Mouse (Mus musculus) CH12.LX (cell line): ENCODE measurements at regions not wholly inside any gene's neighbourhood (a gene's known extent, or its start where the extent isn't known, plus 50 kb on each side); places are given as distances from the start of the nearest gene placed in this dataset.

Experiments used
- DNase-seq: peaks from one replicate; pipeline ENCODE4 v3.0.0-alpha.2; 2013; ENCODE audit errors: extremely low read depth
- H3K27ac ChIP-seq: 2 replicates; pipeline ENCODE4 v1.5.1; 2012; ENCODE audit warnings: low read depth, mild to moderate bottlenecking, control low read depth, moderate library complexity; ENCODE audit not compliant: insufficient read depth
- H3K27me3 ChIP-seq: replicated peaks from 2 replicates; pipeline ENCODE3; 2012; ENCODE audit warnings: inconsistent platforms
- H3K36me3 ChIP-seq, 2 experiments: replicated peaks in 1 of 2; 2 replicates each; pipeline versions ENCODE3 to v1.6.1; 2012; ENCODE audit warnings: inconsistent platforms in 1 of 2, low read length in 1 of 2, mild to moderate bottlenecking in 1 of 2, mixed read lengths in 1 of 2, moderate library complexity in 1 of 2; ENCODE audit not compliant: control insufficient read depth in 1 of 2, insufficient read depth in 1 of 2
- H3K4me1 ChIP-seq, 2 experiments: 2 replicates each; pipeline ENCODE4 v1.6.1; 2012; ENCODE audit warnings: inconsistent platforms in 1 of 2, moderate library complexity in 1 of 2; ENCODE audit not compliant: insufficient read depth in 2 of 2, control insufficient read depth in 1 of 2
- H3K4me2 ChIP-seq: 2 replicates; pipeline ENCODE4 v1.6.1; 2012; ENCODE audit warnings: low read depth, mild to moderate bottlenecking, control low read depth; ENCODE audit not compliant: poor library complexity, insufficient read depth, severe bottlenecking
- H3K4me3 ChIP-seq, 3 experiments: fragments of 150-350 bp in 1 of 3; sonication (generic) in 1 of 3; replicated peaks in 1 of 3; 2 replicates each; pipeline versions ENCODE3 to v1.5.1; 2011 to 2012; ENCODE audit warnings: low read depth in 2 of 3, low read length in 2 of 3, mild to moderate bottlenecking in 2 of 3, moderate library complexity in 2 of 3, control low read depth in 1 of 3, improper control_type of control experiment in 1 of 3, inconsistent platforms in 1 of 3, mixed read lengths in 1 of 3; ENCODE audit not compliant: poor library complexity in 1 of 3
- H3K79me2 ChIP-seq: replicated peaks from 2 replicates; pipeline ENCODE4 v1.6.1; 2012; ENCODE audit warnings: mild to moderate bottlenecking, moderate library complexity; ENCODE audit not compliant: control insufficient read depth, poor library complexity, insufficient read depth, severe bottlenecking; ENCODE audit errors: extremely low read depth
- H3K9ac ChIP-seq: 2 replicates; pipeline ENCODE4 v1.6.1; 2012; ENCODE audit warnings: low read depth, mild to moderate bottlenecking, control low read depth, moderate library complexity; ENCODE audit not compliant: insufficient read depth
- H3K9me3 ChIP-seq: replicated peaks from 2 replicates; pipeline ENCODE3; 2012; ENCODE audit warnings: low read length, inconsistent platforms, mixed read lengths
- CHD1 ChIP-seq: IDR thresholded peaks from 2 replicates; pipeline ENCODE4 v1.6.1; 2012; ENCODE audit warnings: low read depth, low read length, improper control_type of control experiment, inconsistent platforms
- CTCF ChIP-seq, 2 experiments: IDR thresholded peaks in 1 of 2; conservative IDR thresholded peaks in 1 of 2; 2 replicates each; pipeline ENCODE4 v1.5.1; 2011 to 2012; ENCODE audit warnings: low read depth in 2 of 2, low read length in 2 of 2, improper control_type of control experiment in 1 of 2, inconsistent platforms in 1 of 2, mild to moderate bottlenecking in 1 of 2, moderate library complexity in 1 of 2
- ELF1 ChIP-seq: IDR thresholded peaks from 2 replicates; pipeline ENCODE4 v1.6.1; 2014; ENCODE audit warnings: low read depth, mild to moderate bottlenecking, inconsistent platforms, low read length, improper control_type of control experiment
- ETS1 ChIP-seq: conservative IDR thresholded peaks from 2 replicates; pipeline ENCODE4 v1.6.1; 2012; ENCODE audit warnings: low read depth, mild to moderate bottlenecking, inconsistent platforms, low read length, improper control_type of control experiment, moderate library complexity
- GABPA ChIP-seq: IDR thresholded peaks from 2 replicates; pipeline ENCODE4 v1.6.1; 2012; ENCODE audit warnings: low read depth, low read length, improper control_type of control experiment, inconsistent platforms; ENCODE audit not compliant: insufficient replicate concordance
- IRF4 ChIP-seq: IDR thresholded peaks from 2 replicates; pipeline ENCODE4 v1.6.1; 2014; ENCODE audit warnings: low read depth, mild to moderate bottlenecking, inconsistent platforms, low read length, improper control_type of control experiment
- JUN ChIP-seq: IDR thresholded peaks from 2 replicates; pipeline ENCODE4 v1.6.1; 2011; ENCODE audit warnings: low read depth, mild to moderate bottlenecking, low read length, improper control_type of control experiment, moderate library complexity; ENCODE audit not compliant: insufficient read depth
- KAT2A ChIP-seq: IDR thresholded peaks from 2 replicates; pipeline ENCODE4 v1.6.1; 2012; ENCODE audit warnings: low read length, improper control_type of control experiment, inconsistent platforms; ENCODE audit not compliant: insufficient replicate concordance
- MAFK ChIP-seq: IDR thresholded peaks from 2 replicates; pipeline ENCODE4 v1.6.1; 2011; ENCODE audit warnings: low read length, improper control_type of control experiment; ENCODE audit not compliant: insufficient replicate concordance
- MAX ChIP-seq: IDR thresholded peaks from 2 replicates; pipeline ENCODE4 v1.6.1; 2011; ENCODE audit warnings: low read length, improper control_type of control experiment
- MXI1 ChIP-seq: IDR thresholded peaks from 2 replicates; pipeline ENCODE4 v1.6.1; 2011; ENCODE audit warnings: mild to moderate bottlenecking, low read depth, low read length, improper control_type of control experiment
- MYC ChIP-seq: IDR thresholded peaks from 2 replicates; pipeline ENCODE4 v1.6.1; 2011; ENCODE audit warnings: low read depth, mild to moderate bottlenecking, improper control_type of control experiment, low read length
- NRF1 ChIP-seq: IDR thresholded peaks from 2 replicates; pipeline ENCODE4 v1.6.1; 2014; ENCODE audit warnings: low read depth, mild to moderate bottlenecking, inconsistent platforms, low read length, improper control_type of control experiment, moderate library complexity
- POLR2A ChIP-seq: IDR thresholded peaks from 2 replicates; pipeline ENCODE4 v1.6.1; 2011; ENCODE audit warnings: low read depth, mild to moderate bottlenecking, improper control_type of control experiment, low read length
- RAD21 ChIP-seq: IDR thresholded peaks from 2 replicates; pipeline ENCODE4 v1.6.1; 2011; ENCODE audit warnings: low read depth, mild to moderate bottlenecking, low read length, improper control_type of control experiment, moderate library complexity
- RCOR1 ChIP-seq: conservative IDR thresholded peaks from 2 replicates; pipeline ENCODE4 v1.6.1; 2012; ENCODE audit warnings: low read depth, mild to moderate bottlenecking, inconsistent platforms, low read length, improper control_type of control experiment
- SMC3 ChIP-seq: IDR thresholded peaks from 2 replicates; pipeline ENCODE4 v1.6.1; 2011; ENCODE audit warnings: low read depth, low read length, improper control_type of control experiment
- TBP ChIP-seq: conservative IDR thresholded peaks from 2 replicates; pipeline ENCODE4 v1.6.1; 2011; ENCODE audit warnings: low read depth, low read length, improper control_type of control experiment
- TCF12 ChIP-seq: IDR thresholded peaks from 2 replicates; pipeline ENCODE4 v1.6.1; 2014; ENCODE audit warnings: low read depth, mild to moderate bottlenecking, inconsistent platforms, low read length, improper control_type of control experiment
- USF2 ChIP-seq: conservative IDR thresholded peaks from 2 replicates; pipeline ENCODE4 v1.6.1; 2011; ENCODE audit warnings: low read depth, low read length, improper control_type of control experiment
- ZKSCAN1 ChIP-seq: IDR thresholded peaks from 2 replicates; pipeline ENCODE4 v1.6.1; 2012; ENCODE audit warnings: low read depth, inconsistent platforms, low read length, improper control_type of control experiment, borderline replicate concordance
- ZMIZ1 ChIP-seq: IDR thresholded peaks from 2 replicates; pipeline ENCODE4 v1.6.1; 2012; ENCODE audit warnings: low read depth, mild to moderate bottlenecking, inconsistent platforms, low read length, improper control_type of control experiment
- ZNF384 ChIP-seq: IDR thresholded peaks from 2 replicates; pipeline ENCODE4 v1.6.1; 2012; ENCODE audit warnings: low read depth, low read length, improper control_type of control experiment, inconsistent platforms
- dilution Hi-C: fragments of 300-500 bp; cut with MboI; formaldehyde crosslinking; loops from 2 replicates; pipeline ENCODE4 v1.14.3; 2020; ENCODE audit warnings: low sequenced_read_pairs; ENCODE audit not compliant: extremely low pct_unique_long_range_greater_than_20kb, extremely low pct_ligation_motif_present
- in situ Hi-C: fragments of 300-500 bp; cut with MboI; formaldehyde crosslinking; loops from 3 replicates; pipeline ENCODE4 v1.14.3; 2019; ENCODE audit warnings: low sequenced_read_pairs, low pct_ligation_motif_present, low pct_unique_long_range_greater_than_20kb, mixed read lengths

DNA sequence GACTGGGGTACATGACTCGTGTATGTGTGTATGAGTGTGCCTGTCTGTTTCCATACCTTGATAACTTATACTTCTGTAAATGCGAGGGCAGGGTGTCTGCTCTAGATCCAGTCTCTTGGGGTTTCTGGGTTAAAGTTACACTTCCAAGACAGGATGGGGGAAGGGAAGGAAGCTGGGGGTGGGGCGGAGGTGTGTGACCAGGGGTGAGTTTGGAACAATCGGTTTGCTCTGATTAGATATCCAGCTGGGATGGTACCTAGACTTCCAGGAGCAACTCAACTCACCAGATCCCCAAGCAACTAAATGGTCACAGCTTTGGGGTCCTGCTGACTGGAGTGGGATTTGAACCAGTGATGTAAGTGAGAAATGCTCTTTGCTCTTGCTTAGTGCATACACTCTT, 551.6 kb downstream of the Bcl11a start:
- Histone ChIP-seq H3K27ac (no peak overlapping the region), H3K9ac (no peak overlapping the region), H3K9me3 (no peaks in the 10 kb centered on the region), H3K4me1 (no peaks in the 10 kb centered on the region), H3K27me3 (no peaks in the 10 kb centered on the region), H3K4me3 (no peak overlapping the region), H3K36me3 (no peaks in the 10 kb centered on the region), H3K4me2 (no peak overlapping the region), H3K79me2 (no peaks in the 10 kb centered on the region)
- TF ChIP-seq ZMIZ1 (no peak), CHD1 (no peak), ETS1 (no peak), SMC3 (no peak), ZNF384 (no peak), JUN (no peak), MXI1 (no peak), USF2 (no peak), CTCF (conservative IDR thresholded peaks at IDR 0.05 in 1 of 2, IDR thresholded peaks at IDR 0.05 in 1 of 2; ENCODE audit: low read depth in 2 of 2, low read length in 2 of 2) (no peak), NRF1 (no peak), MAX (no peak)
- no peak for DNase-seq
- dilution Hi-C loops, result no loop called here
- in situ Hi-C loops, result no loop called here

DNA sequence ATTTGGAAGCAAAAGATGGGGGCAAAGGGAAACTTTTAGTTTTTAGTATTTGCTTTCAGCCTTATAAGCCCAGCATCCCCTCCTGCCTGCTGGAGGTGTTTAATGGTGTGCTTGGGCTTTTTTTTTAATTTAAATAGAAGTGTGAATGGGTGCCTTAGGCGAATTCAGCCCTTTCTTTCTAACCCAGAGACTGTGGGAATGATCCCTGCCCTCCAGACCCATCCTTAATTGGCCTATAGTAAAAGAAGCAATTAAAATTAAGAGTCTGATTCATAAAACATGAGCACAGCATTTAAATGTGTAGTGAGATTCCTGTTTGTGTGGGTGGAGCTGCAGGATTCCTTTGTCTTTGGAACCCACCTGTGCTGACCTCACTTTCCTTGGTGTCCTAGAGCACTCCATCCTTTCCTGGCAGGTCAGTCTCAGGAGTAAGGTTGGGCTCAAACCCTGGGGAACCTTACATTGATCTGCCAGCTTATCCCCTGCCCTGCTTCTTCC, 552.6 kb downstream of the Bcl11a start:
- no peak overlapping the region for H3K4me2 ChIP-seq
- H3K27me3 ChIP-seq, result no peaks in the 10 kb centered on the region
- H3K36me3 ChIP-seq, result no peaks in the 10 kb centered on the region
- no peaks in the 10 kb centered on the region for H3K9me3 ChIP-seq
- no peak overlapping the region for H3K9ac ChIP-seq
- in situ Hi-C loops, result no loop called here
- no peak overlapping the region for H3K27ac ChIP-seq
- dilution Hi-C loops, result no loop called here
- no peak overlapping the region for H3K4me3 ChIP-seq
- TF ChIP-seq ZKSCAN1 (no peak), CHD1 (no peak), RAD21 (no peak), RCOR1 (no peak), GABPA (no peak), IRF4 (no peak), MAFK (no peak), KAT2A (no peak), ETS1 (no peak), POLR2A (no peak), TCF12 (no peak), MYC (no peak), ELF1 (no peak), TBP (no peak), NRF1 (no peak), MAX (no peak)
- no peaks in the 10 kb centered on the region for H3K79me2 ChIP-seq
- H3K4me1 ChIP-seq, result no peaks in the 10 kb centered on the region
- no peak for DNase-seq
